Mouse (Mus musculus): Measurements from ENCODE around the gene Hist1h1t.
"Not testable (repeated sequence)": the region's sequence is repeated elsewhere in the genome, so short reads cannot be mapped to it uniquely, and the experiment has no call there.

The Hist1h1t gene

GRCm38 (mm10) chr13:23695514-23695913 lies at the start of gene Hist1h1t:
Gene Hist1h1t (plus strand): TSS chr13:23695814.
- DNase-seq (ENCODE audit: low spot score in 2 of 2): no peak

- DNase-seq (ENCODE audit: low spot score in 2 of 2): no peak
Measured at GRCm38 (mm10) chr13:23659636-23660366, 35.8 kb upstream of the Hist1h1t start.

GRCm38 (mm10) chr13:23662536-23662935 lies 33.1 kb upstream of the Hist1h1t start:
- no peak for DNase-seq (ENCODE audit: low spot score in 2 of 2)

- DNase-seq (ENCODE audit: low spot score in 2 of 2): no peak
Measured at GRCm38 (mm10) chr13:23681990-23682582, 13.5 kb upstream of the Hist1h1t start.

GRCm38 (mm10) chr13:23682623-23682946 lies 13.0 kb upstream of the Hist1h1t start:
- DNase-seq (ENCODE audit: low spot score in 2 of 2): no peak

GRCm38 (mm10) chr13:23682947-23683754 lies 12.5 kb upstream of the Hist1h1t start:
- not testable (repeated sequence) for DNase-seq (ENCODE audit: low spot score in 2 of 2)

- peak; percentile 78 to 80 for DNase-seq (ENCODE audit: low spot score in 2 of 2)
Measured at GRCm38 (mm10) chr13:23683755-23684281, 11.8 kb upstream of the Hist1h1t start, which contains the start of the genes Hist1h2ac and Hist1h2bc. Gene Hist1h2ac (minus strand): TSS chr13:23683948. Gene Hist1h2bc (plus strand): TSS chr13:23684199.

GRCm38 (mm10) chr13:23684295-23684945 lies 11.2 kb upstream of the Hist1h1t start:
- DNase-seq (ENCODE audit: low spot score in 2 of 2): peak in 1 of 2 experiments; percentile 32

GRCm38 (mm10) chr13:23685121-23685861 lies 10.3 kb upstream of the Hist1h1t start:
- DNase-seq (ENCODE audit: low spot score in 2 of 2): no peak

GRCm38 (mm10) chr13:23685966-23686365 lies 9.6 kb upstream of the Hist1h1t start:
- DNase-seq (ENCODE audit: low spot score in 2 of 2): no peak

- DNase-seq (ENCODE audit: low spot score in 2 of 2): no peak
Measured at GRCm38 (mm10) chr13:23687181-23687580, 8.4 kb upstream of the Hist1h1t start.

- no peak for DNase-seq (ENCODE audit: low spot score in 2 of 2)
Measured at GRCm38 (mm10) chr13:23687907-23688306, 7.7 kb upstream of the Hist1h1t start.

GRCm38 (mm10) chr13:23688956-23689355 lies 6.7 kb upstream of the Hist1h1t start:
- no peak for DNase-seq (ENCODE audit: low spot score in 2 of 2)

- no peak for DNase-seq (ENCODE audit: low spot score in 2 of 2)
Measured at GRCm38 (mm10) chr13:23689459-23689858, 6.2 kb upstream of the Hist1h1t start.

GRCm38 (mm10) chr13:23693856-23694440 lies 1.7 kb upstream of the Hist1h1t start:
- DNase-seq (ENCODE audit: low spot score in 2 of 2): no peak

- DNase-seq (ENCODE audit: low spot score in 2 of 2): no peak
Measured at GRCm38 (mm10) chr13:23694956-23695355, 658 bp upstream of the Hist1h1t start.

GRCm38 (mm10) chr13:23696061-23696474 lies 454 bp downstream of the Hist1h1t start:
- DNase-seq (ENCODE audit: low spot score in 2 of 2): no peak

GRCm38 (mm10) chr13:23697491-23698299 lies 2.1 kb downstream of the Hist1h1t start:
- DNase-seq (ENCODE audit: low spot score in 2 of 2): peak in 1 of 2 experiments; percentile 45

GRCm38 (mm10) chr13:23698300-23698693 lies 2.7 kb downstream of the Hist1h1t start, which contains the start of gene Hist1h4c:
Gene Hist1h4c (minus strand): TSS chr13:23698454.
- DNase-seq (ENCODE audit: low spot score in 2 of 2): peak; percentile 95 to 98

GRCm38 (mm10) chr13:23698996-23699395 lies 3.4 kb downstream of the Hist1h1t start:
- DNase-seq (ENCODE audit: low spot score in 2 of 2): no peak
